Mouse (Mus musculus) kidney, postnatal 10 days (tissue): ENCODE measurements around the gene Fndc1.

Experiments used
- DNase-seq: peaks from one replicate; pipeline ENCODE4 v3.0.0; 2021; ENCODE audit warnings: mixed read lengths

Gene Fndc1

GRCm38 (mm10) chr17:7826819-7827515 lies at the start of gene Fndc1:
Fndc1 (minus strand) TSS chr17:7827302.
- peak; percentile 85 for DNase-seq

- no peak for DNase-seq
Observed at GRCm38 (mm10) chr17:7876541-7876940, 49.4 kb upstream of the Fndc1 start.

GRCm38 (mm10) chr17:7875941-7876461 lies 48.9 kb upstream of the Fndc1 start:
- DNase-seq: peak; percentile 85

GRCm38 (mm10) chr17:7874776-7875531 lies 47.9 kb upstream of the Fndc1 start:
- DNase-seq: no peak

- DNase-seq: no peak
Observed at GRCm38 (mm10) chr17:7873382-7873781, 46.3 kb upstream of the Fndc1 start.

GRCm38 (mm10) chr17:7871800-7872199 lies 44.7 kb upstream of the Fndc1 start:
- no peak for DNase-seq

GRCm38 (mm10) chr17:7870862-7871605 lies 43.9 kb upstream of the Fndc1 start:
- DNase-seq: no peak

GRCm38 (mm10) chr17:7869114-7869513 lies 42.0 kb upstream of the Fndc1 start:
- DNase-seq: no peak

- DNase-seq: peak; percentile 86
Observed at GRCm38 (mm10) chr17:7868631-7869030, 41.5 kb upstream of the Fndc1 start.

- peak; percentile 37 for DNase-seq
Observed at GRCm38 (mm10) chr17:7864740-7865139, 37.6 kb upstream of the Fndc1 start.

GRCm38 (mm10) chr17:7863745-7864144 lies 36.6 kb upstream of the Fndc1 start:
- peak; percentile 82 for DNase-seq

GRCm38 (mm10) chr17:7860845-7861360 lies 33.8 kb upstream of the Fndc1 start:
- no peak for DNase-seq

GRCm38 (mm10) chr17:7857658-7858057 lies 30.6 kb upstream of the Fndc1 start:
- DNase-seq: no peak

GRCm38 (mm10) chr17:7855851-7856250 lies 28.7 kb upstream of the Fndc1 start:
- peak; percentile 44 for DNase-seq

GRCm38 (mm10) chr17:7851979-7852378 lies 24.9 kb upstream of the Fndc1 start:
- no peak for DNase-seq

GRCm38 (mm10) chr17:7851527-7851926 lies 24.4 kb upstream of the Fndc1 start:
- DNase-seq: no peak

- DNase-seq: no peak
Observed at GRCm38 (mm10) chr17:7850246-7850645, 23.1 kb upstream of the Fndc1 start.

GRCm38 (mm10) chr17:7840505-7841290 lies 13.6 kb upstream of the Fndc1 start:
- DNase-seq: no peak

GRCm38 (mm10) chr17:7827586-7827985 lies 484 bp upstream of the Fndc1 start:
- no peak for DNase-seq

- DNase-seq: no peak
Observed at GRCm38 (mm10) chr17:7825416-7825815, 1.7 kb downstream of the Fndc1 start.

GRCm38 (mm10) chr17:7821553-7822186 lies 5.4 kb downstream of the Fndc1 start:
- peak; percentile 78 for DNase-seq

- DNase-seq: no peak
Observed at GRCm38 (mm10) chr17:7820176-7820575, 6.9 kb downstream of the Fndc1 start.
